Mouse (Mus musculus): ENCODE measurements around the gene Ap5b1. TPM values are rescaled to one million over a fixed set of nuclear protein-coding genes. Genes with fewer than 3 reads are reported as not detected.

Ap5b1 gene
- total RNA-seq, 2 experiments from 2014 or later, result 5.8 to 7.0 TPM

- DNase-seq, result no peak
Measured at GRCm38 (mm10) chr19:5611973-5612372, 44.1 kb downstream of the Ap5b1 start.

GRCm38 (mm10) chr19:5612762-5613411, 45.1 kb downstream of the Ap5b1 start:
- no peak for DNase-seq

DNA sequence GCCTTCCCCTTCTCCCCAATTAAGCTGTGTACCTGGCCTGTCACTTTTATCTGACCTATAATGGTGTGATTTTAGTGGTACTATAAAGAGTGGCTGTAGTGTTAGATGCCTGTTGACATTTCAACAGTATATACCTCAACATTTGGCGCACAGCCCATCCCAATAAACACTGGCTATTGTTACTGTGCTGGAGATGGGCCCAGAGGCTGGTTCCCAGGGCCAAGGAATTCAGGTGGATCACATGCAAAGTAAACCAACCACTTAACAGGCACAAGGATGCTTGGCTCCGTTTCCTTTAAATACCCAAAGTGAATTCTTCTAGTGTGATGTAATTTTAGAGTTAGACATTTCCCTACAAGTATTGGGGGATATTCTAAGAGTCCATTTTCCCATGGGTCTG, 47.1 kb downstream of the Ap5b1 start:
- no peak for DNase-seq

DNA sequence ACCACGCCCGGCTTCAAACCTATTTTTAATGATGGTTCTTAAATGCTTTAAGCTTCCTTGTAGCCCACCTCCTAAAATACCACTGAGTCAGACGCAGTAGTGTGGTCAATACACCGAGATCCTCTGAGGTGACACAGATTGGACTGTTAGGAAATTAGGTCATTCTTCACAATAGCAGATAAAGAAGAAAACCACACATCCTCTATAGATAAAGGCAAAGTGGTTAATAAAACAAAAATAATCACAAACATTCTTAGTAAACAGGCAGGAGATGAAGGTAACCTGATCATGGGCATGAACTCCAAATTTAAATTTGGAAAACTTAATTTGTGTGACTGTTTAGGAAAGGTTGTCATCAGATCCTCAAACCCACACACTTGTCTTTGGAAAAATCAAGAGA, 52.2 kb downstream of the Ap5b1 start:
- DNase-seq, result no peak

Other genes starting within 250 kb of the Ap5b1 start
- gene Catsper1, start 232.3 kb upstream of the Ap5b1 start, total RNA-seq (2021), result not detected
- gene Cst6, start 218.5 kb upstream of the Ap5b1 start, total RNA-seq (2021), result 1 to 10 TPM; 7.3 to 7.7 TPM
- 10 to 100 TPM; 20.6 to 21.3 TPM for gene Eif1ad, start 201.3 kb upstream of the Ap5b1 start, total RNA-seq (2021)
- gene Banf1, start 200.9 kb upstream of the Ap5b1 start, total RNA-seq (2021), result 10 to 100 TPM; 80.9 to 90.9 TPM
- 100 to 1,000 TPM in 1 of 2 experiments, 10 to 100 TPM in 1; 97.9 to 104 TPM for gene Sart1, start 179.3 kb upstream of the Ap5b1 start, total RNA-seq (2021)
- gene Tsga10ip, start 165.5 kb upstream of the Ap5b1 start, total RNA-seq (2021), result not detected
- 100 to 1,000 TPM; 291 to 298 TPM for gene Drap1, start 143.0 kb upstream of the Ap5b1 start, total RNA-seq (2021)
- 10 to 100 TPM; 66.4 to 69.8 TPM for gene AI837181, start 142.9 kb upstream of the Ap5b1 start, total RNA-seq (2021)
- not detected for gene Fosl1, start 120.5 kb upstream of the Ap5b1 start, total RNA-seq (2021)
- 10 to 100 TPM; 34.8 to 38.3 TPM for gene Ccdc85b, start 110.1 kb upstream of the Ap5b1 start, total RNA-seq (2021)
- 10 to 100 TPM; 85.5 to 86.3 TPM for gene Fibp, start 107.4 kb upstream of the Ap5b1 start, total RNA-seq (2021)
- not detected for gene Ctsw, start 99.5 kb upstream of the Ap5b1 start, total RNA-seq (2021)
- gene Efemp2, start 94.1 kb upstream of the Ap5b1 start, total RNA-seq (2021), result 10 to 100 TPM; 10.9 to 12.4 TPM
- gene Mus81, start 79.6 kb upstream of the Ap5b1 start, total RNA-seq (2021), result 10 to 100 TPM; 37.6 to 39.3 TPM
- gene Cfl1, start 77.6 kb upstream of the Ap5b1 start, total RNA-seq (2021), result 1,000 to 10,000 TPM; 1,234 to 1,394 TPM
- gene 1700020D05Rik, start 64.2 kb upstream of the Ap5b1 start, total RNA-seq (2021), result 1 to 10 TPM; 5.4 to 8.8 TPM
- 10 to 100 TPM; 80.5 to 83.5 TPM for gene Snx32, start 57.5 kb upstream of the Ap5b1 start, total RNA-seq (2021)
- gene Ovol1, start 7.4 kb upstream of the Ap5b1 start, total RNA-seq (2021), result not detected
- gene Rnaseh2c, start 33.8 kb downstream of the Ap5b1 start, total RNA-seq (2021), result 10 to 100 TPM; 80.2 to 88.0 TPM
- gene Kat5, start 42.2 kb downstream of the Ap5b1 start, total RNA-seq (2021), result 10 to 100 TPM; 80.1 to 91.1 TPM
- gene Rela, start 69.5 kb downstream of the Ap5b1 start, total RNA-seq (2021), result 10 to 100 TPM; 17.2 to 17.7 TPM
- gene Sipa1, start 95.7 kb downstream of the Ap5b1 start, total RNA-seq (2021), result 10 to 100 TPM; 16.6 to 18.0 TPM
- 10 to 100 TPM; 17.8 to 18.6 TPM for gene Map3k11, start 120.7 kb downstream of the Ap5b1 start, total RNA-seq (2021)
- gene Pcnx3, start 120.9 kb downstream of the Ap5b1 start, total RNA-seq (2021), result 10 to 100 TPM; 61.9 to 68.5 TPM
- not detected for gene Kcnk7, start 136.3 kb downstream of the Ap5b1 start, total RNA-seq (2021)
- 10 to 100 TPM; 13.7 to 14.2 TPM for gene Ehbp1l1, start 158.3 kb downstream of the Ap5b1 start, total RNA-seq (2021)
- gene Fam89b, start 161.6 kb downstream of the Ap5b1 start, total RNA-seq (2021), result 10 to 100 TPM; 24.1 to 29.4 TPM
- 10 to 100 TPM; 24.9 to 28.0 TPM for gene Ltbp3, start 172.9 kb downstream of the Ap5b1 start, total RNA-seq (2021)
- 10 to 100 TPM; 75.6 to 75.9 TPM for gene Scyl1, start 203.4 kb downstream of the Ap5b1 start, total RNA-seq (2021)

Measured in layer of hippocampus, postnatal 36 days (tissue).